Mouse (Mus musculus): Measurements from ENCODE around the gene Ltbp1.

DNA sequence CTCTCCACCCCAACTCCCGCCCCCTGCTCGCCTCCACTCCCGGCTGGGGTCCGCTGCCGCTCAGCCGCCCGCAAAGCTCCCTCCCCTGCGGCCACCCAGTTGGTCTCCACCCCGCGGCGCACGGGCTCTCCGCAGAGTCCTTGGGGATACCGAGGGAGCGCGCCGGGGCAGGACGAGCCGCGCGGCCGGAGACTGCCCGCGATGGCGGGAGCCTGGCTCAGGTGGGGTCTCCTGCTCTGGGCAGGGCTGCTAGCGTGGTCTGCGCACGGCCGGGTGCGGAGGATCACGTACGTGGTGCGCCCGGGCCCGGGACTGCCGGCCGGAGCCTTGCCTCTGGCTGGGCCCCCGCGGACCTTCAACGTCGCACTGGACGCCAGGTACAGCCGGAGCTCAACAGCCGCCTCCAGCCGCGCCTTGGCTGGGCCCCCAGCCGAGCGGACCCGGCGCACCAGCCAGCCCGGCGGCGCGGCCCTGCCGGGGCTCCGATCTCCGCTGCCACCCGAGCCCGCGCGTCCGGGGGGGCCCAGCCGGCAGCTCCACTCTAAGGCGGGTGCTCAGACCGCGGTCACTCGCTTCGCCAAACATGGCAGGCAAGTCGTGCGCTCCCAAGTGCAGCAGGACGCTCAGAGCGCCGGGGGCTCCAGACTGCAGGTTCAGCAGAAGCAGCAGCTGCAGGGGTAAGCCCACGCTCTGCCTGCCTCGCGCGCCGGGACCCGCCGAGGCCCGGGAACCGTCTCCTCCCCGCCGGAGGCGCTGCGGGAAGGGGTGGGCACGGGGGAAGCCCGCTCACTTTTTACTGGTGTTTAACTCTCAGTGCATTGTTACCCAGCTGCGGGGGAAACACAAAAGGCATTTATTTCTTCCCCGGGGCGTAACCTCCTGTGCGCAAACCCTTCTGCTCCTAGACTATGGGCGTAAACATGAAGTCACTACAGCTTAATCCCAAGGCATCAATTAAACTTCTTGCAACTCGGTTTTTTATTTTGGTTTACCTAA is 615 bp downstream of the Ltbp1 start:
- TF ChIP-seq POLR2AphosphoS2 (IDR thresholded peaks at IDR 0.05; ENCODE audit: low read length): no peak
- no peak for TF ChIP-seq CTCF (IDR thresholded peaks at IDR 0.05 in 2 of 3, conservative IDR thresholded peaks at IDR 0.05 in 1 of 3; ENCODE audit: control insufficient read depth in 1 of 3, insufficient read depth in 1 of 3, low read depth in 2 of 3, low read length in 3 of 3, poor library complexity in 1 of 3, severe bottlenecking in 1 of 3)
- no peak for TF ChIP-seq SIN3A (IDR thresholded peaks at IDR 0.05; ENCODE audit: low read length)
- no peak for TF ChIP-seq USF1 (IDR thresholded peaks at IDR 0.05; ENCODE audit: low read depth, low read length)
- TF ChIP-seq POLR2A (IDR thresholded peaks at IDR 0.05; ENCODE audit: control insufficient read depth in 1 of 2, insufficient read depth in 1 of 2, low read depth in 1 of 2, low read length in 2 of 2, poor library complexity in 1 of 2): no peak
- no peak for TF ChIP-seq NELFE (IDR thresholded peaks at IDR 0.05; ENCODE audit: low read depth, low read length)
- no peak for TF ChIP-seq RAD21 (IDR thresholded peaks at IDR 0.05; ENCODE audit: low read depth, low read length)

Data from MEL (cell line).